Mouse (Mus musculus) liver, adult 2 months (tissue): ENCODE measurements around the gene Mtpn.

Experiments used
- CTCF ChIP-seq: fragments of 200-500 bp; IDR thresholded peaks from 2 replicates; pipeline ENCODE4 v1.5.1; 2011; ENCODE audit warnings: low read depth, low read length, control low read depth
- POLR2A ChIP-seq: fragments of 200-500 bp; IDR thresholded peaks from 2 replicates; pipeline ENCODE4 v1.6.1; 2011; ENCODE audit warnings: low read length, control low read depth; ENCODE audit not compliant: insufficient read depth; ENCODE audit errors: extremely low read depth

DNA sequence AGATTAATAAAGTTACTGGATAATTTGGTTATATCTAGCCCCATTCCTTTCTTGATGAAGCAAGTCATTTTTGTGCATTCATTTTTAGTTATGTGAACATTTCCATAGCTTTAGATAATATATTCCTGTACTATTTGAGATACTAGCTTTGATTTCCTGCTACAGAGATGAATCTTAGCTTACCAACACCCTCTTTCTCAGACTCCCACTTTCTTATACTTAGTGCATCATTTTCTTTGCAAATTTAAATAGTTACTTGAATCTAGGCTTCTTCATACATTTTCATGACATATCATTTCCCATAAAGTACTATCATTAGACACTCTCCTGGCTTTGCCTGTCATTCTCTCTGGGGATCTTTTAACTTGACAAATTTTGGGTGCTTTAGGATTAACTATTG, 26.3 kb downstream of the Mtpn start:
- TF ChIP-seq POLR2A (no peak), CTCF (no peak)
